Mouse (Mus musculus): Measurements from ENCODE around the gene Adra2b. TPM values are rescaled to one million over a fixed set of nuclear protein-coding genes. Genes with fewer than 3 reads are reported as not detected.

Adra2b gene
- total RNA-seq, 2 experiments from 2014 or later, result not detected

DNA sequence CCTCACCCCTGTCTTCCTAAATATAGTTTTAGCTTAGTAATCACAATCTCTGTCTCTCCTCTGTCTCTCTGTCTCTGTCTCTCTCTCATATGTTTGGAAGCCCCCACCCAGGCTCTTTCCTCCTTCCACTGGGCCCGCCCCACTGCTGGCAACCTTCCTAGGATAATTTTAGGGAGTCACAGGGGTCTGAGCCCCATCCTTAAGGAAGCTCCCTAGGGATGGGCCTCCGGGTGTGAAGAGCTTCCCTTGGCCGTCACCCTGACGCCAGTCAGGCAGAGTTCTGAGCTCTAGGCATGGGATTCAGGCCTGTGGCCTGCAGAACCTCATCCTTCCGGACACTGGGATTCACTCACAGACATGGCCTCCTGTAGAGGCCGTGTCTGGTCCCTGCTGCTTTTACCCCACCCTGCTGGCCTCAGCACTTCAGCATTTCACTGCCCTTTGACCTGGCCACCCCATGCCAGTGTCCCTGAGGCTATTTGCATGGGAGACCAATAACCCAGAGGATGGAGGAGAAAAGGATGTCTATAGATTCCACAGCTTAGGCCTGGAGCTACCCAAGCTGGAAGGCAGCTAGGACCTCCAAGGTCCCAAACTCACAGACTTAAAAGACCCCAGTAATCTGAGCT lies 13.5 kb downstream of the Adra2b start:
- ATAC-seq (replicated peaks; ENCODE audit: low FRiP score, poor library complexity, severe bottlenecking), result no peak

DNA sequence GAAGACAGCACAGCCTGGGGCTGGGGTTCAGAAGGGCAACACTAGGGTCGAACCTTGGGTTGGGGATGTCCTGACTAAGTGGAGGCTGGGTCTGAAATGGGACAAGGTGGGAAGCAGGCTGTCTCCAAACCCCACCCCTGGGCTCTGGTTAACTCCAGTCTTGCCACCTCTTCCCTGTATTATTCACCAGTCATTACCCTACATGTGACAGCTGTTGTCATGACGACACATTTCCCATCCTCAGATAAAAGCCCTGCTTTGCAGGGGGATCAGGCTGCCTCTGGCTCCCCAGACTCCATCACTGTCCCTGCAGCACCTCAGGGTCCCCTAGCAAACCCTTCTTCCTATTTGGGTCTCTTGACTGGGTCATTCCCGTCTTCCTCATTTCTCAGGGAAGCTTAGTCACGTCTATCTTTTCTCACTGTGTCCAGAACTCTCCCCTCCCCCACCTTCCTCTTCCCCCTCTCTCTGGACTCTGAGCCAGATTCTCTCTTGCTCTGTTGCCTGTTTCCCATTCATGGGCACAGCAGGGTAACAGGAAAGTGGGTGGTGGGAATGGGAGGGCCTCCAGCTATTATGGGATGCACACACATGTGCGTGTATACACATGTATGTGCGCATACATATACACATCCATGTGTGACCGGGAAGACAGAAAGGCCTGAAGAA lies 15.1 kb downstream of the Adra2b start:
- no peak for ATAC-seq (replicated peaks; ENCODE audit: low FRiP score, poor library complexity, severe bottlenecking)

GRCm38 (mm10) chr2:127378611-127378990 lies 15.6 kb downstream of the Adra2b start:
- no peak for ATAC-seq (replicated peaks; ENCODE audit: low FRiP score, poor library complexity, severe bottlenecking)

DNA sequence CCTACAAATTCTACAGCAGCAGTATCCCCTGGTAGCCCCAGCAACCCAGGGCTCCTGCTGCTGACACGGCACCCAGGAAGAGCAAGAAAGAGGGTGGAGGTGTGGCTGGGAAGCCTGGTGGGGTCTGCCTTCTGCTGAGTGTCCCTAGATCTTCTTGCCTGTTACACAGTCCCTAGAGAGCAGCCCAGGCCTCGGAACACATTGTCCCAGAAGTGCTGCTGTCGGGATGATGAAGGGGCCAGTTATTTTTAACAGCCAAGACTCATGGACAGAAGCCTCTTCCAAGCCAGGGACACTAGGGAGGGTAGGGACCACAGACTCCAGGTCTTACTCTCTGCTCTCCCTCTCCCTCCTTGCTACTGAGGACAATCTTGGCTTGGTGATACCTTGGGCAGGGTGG lies 16.2 kb downstream of the Adra2b start:
- no peak for ATAC-seq (replicated peaks; ENCODE audit: low FRiP score, poor library complexity, severe bottlenecking)

- no peak for ATAC-seq (replicated peaks; ENCODE audit: low FRiP score, poor library complexity, severe bottlenecking)
Observed at GRCm38 (mm10) chr2:127383881-127384280, 20.9 kb downstream of the Adra2b start.

- no peak for ATAC-seq (replicated peaks; ENCODE audit: low FRiP score, poor library complexity, severe bottlenecking)
Observed at GRCm38 (mm10) chr2:127387521-127387920, 24.5 kb downstream of the Adra2b start.

DNA sequence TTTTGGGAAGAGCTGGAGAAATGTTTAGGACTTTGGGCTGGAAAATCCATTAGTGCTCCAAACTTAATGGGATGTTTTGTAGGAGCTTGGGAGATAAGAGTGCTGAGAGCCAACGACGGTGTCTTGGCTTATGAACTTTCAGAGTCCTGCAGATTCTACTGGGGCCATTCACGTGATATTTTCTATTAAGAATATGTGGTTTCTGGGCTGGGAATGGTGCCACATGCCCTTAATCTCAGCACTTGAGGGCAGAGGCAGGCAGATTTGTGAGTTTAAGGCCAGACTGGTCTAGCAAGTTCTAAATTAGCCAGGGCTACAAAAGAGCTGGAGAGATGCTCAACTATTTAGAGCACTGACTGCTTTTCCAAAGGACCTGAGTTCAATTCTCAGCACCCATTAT lies 27.3 kb downstream of the Adra2b start:
- ATAC-seq (replicated peaks; ENCODE audit: low FRiP score, poor library complexity, severe bottlenecking), result no peak

- no peak for ATAC-seq (replicated peaks; ENCODE audit: low FRiP score, poor library complexity, severe bottlenecking)
Observed at GRCm38 (mm10) chr2:127390846-127391245, 27.8 kb downstream of the Adra2b start.

GRCm38 (mm10) chr2:127391323-127391722 lies 28.3 kb downstream of the Adra2b start:
- ATAC-seq (replicated peaks; ENCODE audit: low FRiP score, poor library complexity, severe bottlenecking), result no peak

- no peak for ATAC-seq (replicated peaks; ENCODE audit: low FRiP score, poor library complexity, severe bottlenecking)
Observed at GRCm38 (mm10) chr2:127394606-127395161, 31.7 kb downstream of the Adra2b start.

GRCm38 (mm10) chr2:127398738-127399137 lies 35.7 kb downstream of the Adra2b start:
- ATAC-seq (replicated peaks; ENCODE audit: low FRiP score, poor library complexity, severe bottlenecking), result no peak

DNA sequence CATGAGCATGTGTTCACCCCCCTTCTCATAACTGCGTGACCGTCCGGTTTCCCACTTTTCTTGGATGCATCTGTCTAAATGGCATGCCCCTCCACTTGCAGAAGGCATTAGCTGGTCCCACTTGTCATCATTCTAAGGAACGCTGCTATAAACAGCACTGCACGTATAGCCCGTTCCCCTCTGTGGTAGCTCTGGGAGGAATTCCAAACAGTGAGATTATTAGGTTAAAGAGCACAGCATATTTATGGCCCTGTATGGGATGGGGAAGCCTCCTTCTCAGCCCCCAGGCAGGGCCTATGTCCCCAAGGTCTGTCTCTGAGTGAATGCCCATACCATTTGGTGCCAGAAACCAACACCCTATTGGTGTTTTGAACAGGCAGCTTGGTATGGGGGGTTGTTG lies 48.1 kb downstream of the Adra2b start:
- no peak for ATAC-seq (replicated peaks; ENCODE audit: low FRiP score, poor library complexity, severe bottlenecking)

DNA sequence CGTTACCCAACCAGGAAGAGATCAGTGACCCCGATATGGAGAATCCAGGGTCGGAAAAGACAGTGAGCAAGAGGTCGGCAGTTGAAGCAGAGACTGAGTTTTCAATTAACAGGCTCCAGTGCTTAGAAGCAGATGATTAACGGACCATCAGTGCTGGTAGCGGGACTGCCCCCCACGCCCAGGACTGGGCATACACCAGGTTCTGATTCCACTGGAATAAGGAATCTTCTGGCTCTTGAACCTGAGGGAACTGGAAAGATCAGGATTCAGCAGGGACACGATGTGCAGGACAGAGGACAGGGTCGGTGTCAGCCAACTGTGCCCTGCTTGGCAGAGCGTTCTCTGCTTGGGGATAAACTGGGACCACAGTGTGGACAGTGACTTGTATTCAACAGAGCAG lies 52.8 kb downstream of the Adra2b start:
- no peak for ATAC-seq (replicated peaks; ENCODE audit: low FRiP score, poor library complexity, severe bottlenecking)

DNA sequence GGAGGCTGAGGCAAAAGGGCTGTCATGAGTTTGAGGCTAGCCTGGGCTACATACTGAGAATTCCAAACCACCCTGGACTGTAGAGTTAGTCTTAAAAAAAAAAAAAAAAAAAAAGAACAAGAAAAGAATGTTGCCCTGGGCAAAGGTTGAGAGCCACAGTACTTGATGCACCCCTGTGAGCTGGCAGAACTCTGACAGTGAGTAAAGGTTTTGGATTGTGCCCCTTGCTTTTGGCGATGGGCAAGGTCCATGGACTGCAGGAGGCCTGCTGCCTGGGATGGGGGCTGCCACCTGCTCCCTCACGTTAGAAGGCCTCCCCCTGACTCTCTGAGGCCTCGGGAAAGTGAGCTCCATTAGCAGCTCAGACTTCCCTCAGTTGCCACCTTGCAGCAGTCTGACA lies 53.7 kb downstream of the Adra2b start:
- ATAC-seq (replicated peaks; ENCODE audit: low FRiP score, poor library complexity, severe bottlenecking), result no peak

Other genes with a start within 250 kb of the Adra2b start
- 20.8 and 25.9 TPM in 2 replicates for gene Ncaph, start 229.3 kb upstream of the Adra2b start, total RNA-seq (2015; ENCODE audit: low replicate concordance)
- 37.4 and 64.0 TPM in 2 replicates for gene Ncaph, start 229.3 kb upstream of the Adra2b start, total RNA-seq (2017; ENCODE audit: low replicate concordance)
- 4.8 and 5.2 TPM in 2 replicates for gene Itpripl1, start 219.8 kb upstream of the Adra2b start, total RNA-seq (2015; ENCODE audit: low replicate concordance)
- 4.4 and 6.1 TPM in 2 replicates for gene Itpripl1, start 219.8 kb upstream of the Adra2b start, total RNA-seq (2017; ENCODE audit: low replicate concordance)
- gene 1810024B03Rik, start 154.9 kb upstream of the Adra2b start, total RNA-seq (2015; ENCODE audit: low replicate concordance), result not detected in 2 replicates
- 0.84 TPM in 1 of 2 replicates, not detected in the other for gene 1810024B03Rik, start 154.9 kb upstream of the Adra2b start, total RNA-seq (2017; ENCODE audit: low replicate concordance)
- gene Snrnp200, start 154.8 kb upstream of the Adra2b start, total RNA-seq (2015; ENCODE audit: low replicate concordance), result 25.7 and 44.3 TPM in 2 replicates
- gene Snrnp200, start 154.8 kb upstream of the Adra2b start, total RNA-seq (2017; ENCODE audit: low replicate concordance), result 45.7 and 55.2 TPM in 2 replicates
- gene Ciao1, start 115.4 kb upstream of the Adra2b start, total RNA-seq (2015; ENCODE audit: low replicate concordance), result 7.9 and 11.1 TPM in 2 replicates
- gene Ciao1, start 115.4 kb upstream of the Adra2b start, total RNA-seq (2017; ENCODE audit: low replicate concordance), result 17.4 and 30.4 TPM in 2 replicates
- gene Tmem127, start 115.3 kb upstream of the Adra2b start, total RNA-seq (2015; ENCODE audit: low replicate concordance), result 8.3 and 15.0 TPM in 2 replicates
- 13.9 and 20.6 TPM in 2 replicates for gene Tmem127, start 115.3 kb upstream of the Adra2b start, total RNA-seq (2017; ENCODE audit: low replicate concordance)
- gene Stard7, start 93.0 kb upstream of the Adra2b start, total RNA-seq (2015; ENCODE audit: low replicate concordance), result 13.2 and 15.4 TPM in 2 replicates
- gene Stard7, start 93.0 kb upstream of the Adra2b start, total RNA-seq (2017; ENCODE audit: low replicate concordance), result 23.7 and 33.6 TPM in 2 replicates
- gene Dusp2, start 27.0 kb upstream of the Adra2b start, total RNA-seq (2015; ENCODE audit: low replicate concordance), result 3.6 and 5.6 TPM in 2 replicates
- 0.34 and 1.5 TPM in 2 replicates for gene Dusp2, start 27.0 kb upstream of the Adra2b start, total RNA-seq (2017; ENCODE audit: low replicate concordance)
- gene Astl, start 24.6 kb upstream of the Adra2b start, total RNA-seq (2015; ENCODE audit: low replicate concordance), result not detected in 2 replicates
- gene Astl, start 24.6 kb upstream of the Adra2b start, total RNA-seq (2017; ENCODE audit: low replicate concordance), result not detected in 2 replicates
- gene Gpat2, start 62.0 kb downstream of the Adra2b start, total RNA-seq (2015; ENCODE audit: low replicate concordance), result not detected in 2 replicates
- gene Gpat2, start 62.0 kb downstream of the Adra2b start, total RNA-seq (2017; ENCODE audit: low replicate concordance), result not detected in 2 replicates
- gene Fahd2a, start 81.4 kb downstream of the Adra2b start, total RNA-seq (2015; ENCODE audit: low replicate concordance), result 12.7 and 21.1 TPM in 2 replicates
- 0.42 TPM in 1 of 2 replicates, not detected in the other for gene Fahd2a, start 81.4 kb downstream of the Adra2b start, total RNA-seq (2017; ENCODE audit: low replicate concordance)
- 2.3 and 10.8 TPM in 2 replicates for gene Kcnip3, start 158.9 kb downstream of the Adra2b start, total RNA-seq (2015; ENCODE audit: low replicate concordance)
- gene Kcnip3, start 158.9 kb downstream of the Adra2b start, total RNA-seq (2017; ENCODE audit: low replicate concordance), result 1.2 and 1.7 TPM in 2 replicates
- gene Prom2, start 178.3 kb downstream of the Adra2b start, total RNA-seq (2015; ENCODE audit: low replicate concordance), result not detected in 2 replicates
- not detected in 2 replicates for gene Prom2, start 178.3 kb downstream of the Adra2b start, total RNA-seq (2017; ENCODE audit: low replicate concordance)
- gene Zfp661, start 223.9 kb downstream of the Adra2b start, total RNA-seq (2015; ENCODE audit: low replicate concordance), result 0.42 TPM in 1 of 2 replicates, not detected in the other
- 0.17 and 0.28 TPM in 2 replicates for gene Zfp661, start 223.9 kb downstream of the Adra2b start, total RNA-seq (2017; ENCODE audit: low replicate concordance)
- 5.4 and 8.8 TPM in 2 replicates for gene Mrps5, start 224.0 kb downstream of the Adra2b start, total RNA-seq (2015; ENCODE audit: low replicate concordance)
- 24.6 and 24.7 TPM in 2 replicates for gene Mrps5, start 224.0 kb downstream of the Adra2b start, total RNA-seq (2017; ENCODE audit: low replicate concordance)